Mouse (Mus musculus) c-Kit-positive CD71-positive TER-119-negative erythroid progenitor cells, embryonic 14.5 days (primary cell): ENCODE data around the gene Mettl23.
"Not testable (repeated sequence)": the region's sequence is repeated elsewhere in the genome, so short reads cannot be mapped to it uniquely, and the experiment has no call there.

ENCODE experiments used
- DNase-seq: peaks from one replicate; pipeline ENCODE4 v3.0.0-alpha.2; 2013; ENCODE audit warnings: low read depth

The Mettl23 gene

GRCm38 (mm10) chr11:116819932-116820593 lies 23.0 kb upstream of the Mettl23 start:
- no peak for DNase-seq

GRCm38 (mm10) chr11:116821057-116821940 lies 21.8 kb upstream of the Mettl23 start:
- no peak for DNase-seq

DNA sequence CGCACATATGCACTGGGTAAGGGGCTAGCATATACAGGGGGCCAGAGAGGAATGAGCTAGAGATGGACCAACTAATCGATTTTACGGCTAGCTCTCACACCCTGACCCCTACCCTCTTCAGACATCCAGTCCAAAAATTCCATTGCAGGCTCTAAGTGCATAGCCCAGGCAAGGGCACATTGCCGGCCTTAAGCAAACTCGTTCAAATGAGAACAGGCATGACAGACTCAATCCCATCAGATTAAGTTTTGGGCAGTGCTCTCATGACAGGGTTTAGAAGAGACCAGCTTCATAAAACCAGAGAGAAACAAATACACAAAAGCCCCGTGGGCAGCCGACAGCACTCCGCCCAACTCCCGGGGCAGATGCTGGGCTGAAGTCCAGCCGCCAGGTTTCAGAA lies 20.9 kb upstream of the Mettl23 start:
- no peak for DNase-seq

DNA sequence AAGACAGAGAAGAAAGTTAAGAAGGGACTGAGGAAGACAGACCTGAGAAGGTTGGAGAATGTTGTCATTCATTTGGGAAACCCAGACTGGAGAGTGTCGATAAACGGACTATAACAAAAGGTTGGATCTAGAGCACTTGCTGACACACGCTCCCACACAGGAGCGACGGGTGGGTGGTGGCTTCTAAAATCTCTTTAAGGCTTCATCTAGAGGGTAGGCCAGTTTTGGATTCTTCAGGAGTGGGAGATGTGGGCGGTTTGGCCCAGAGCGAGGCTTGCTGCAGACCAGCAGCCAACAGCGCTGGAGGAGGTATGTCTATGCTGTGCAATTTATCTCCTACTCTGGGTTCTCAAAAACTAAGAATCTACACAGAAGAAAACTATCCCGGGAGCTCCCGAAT lies 20.5 kb upstream of the Mettl23 start:
- DNase-seq = no peak

GRCm38 (mm10) chr11:116823255-116823654 lies 19.8 kb upstream of the Mettl23 start:
- DNase-seq = no peak

- DNase-seq = not testable (repeated sequence)
Observed at GRCm38 (mm10) chr11:116823885-116824284, 19.2 kb upstream of the Mettl23 start.

GRCm38 (mm10) chr11:116825230-116825629 lies 17.8 kb upstream of the Mettl23 start:
- no peak for DNase-seq

DNA sequence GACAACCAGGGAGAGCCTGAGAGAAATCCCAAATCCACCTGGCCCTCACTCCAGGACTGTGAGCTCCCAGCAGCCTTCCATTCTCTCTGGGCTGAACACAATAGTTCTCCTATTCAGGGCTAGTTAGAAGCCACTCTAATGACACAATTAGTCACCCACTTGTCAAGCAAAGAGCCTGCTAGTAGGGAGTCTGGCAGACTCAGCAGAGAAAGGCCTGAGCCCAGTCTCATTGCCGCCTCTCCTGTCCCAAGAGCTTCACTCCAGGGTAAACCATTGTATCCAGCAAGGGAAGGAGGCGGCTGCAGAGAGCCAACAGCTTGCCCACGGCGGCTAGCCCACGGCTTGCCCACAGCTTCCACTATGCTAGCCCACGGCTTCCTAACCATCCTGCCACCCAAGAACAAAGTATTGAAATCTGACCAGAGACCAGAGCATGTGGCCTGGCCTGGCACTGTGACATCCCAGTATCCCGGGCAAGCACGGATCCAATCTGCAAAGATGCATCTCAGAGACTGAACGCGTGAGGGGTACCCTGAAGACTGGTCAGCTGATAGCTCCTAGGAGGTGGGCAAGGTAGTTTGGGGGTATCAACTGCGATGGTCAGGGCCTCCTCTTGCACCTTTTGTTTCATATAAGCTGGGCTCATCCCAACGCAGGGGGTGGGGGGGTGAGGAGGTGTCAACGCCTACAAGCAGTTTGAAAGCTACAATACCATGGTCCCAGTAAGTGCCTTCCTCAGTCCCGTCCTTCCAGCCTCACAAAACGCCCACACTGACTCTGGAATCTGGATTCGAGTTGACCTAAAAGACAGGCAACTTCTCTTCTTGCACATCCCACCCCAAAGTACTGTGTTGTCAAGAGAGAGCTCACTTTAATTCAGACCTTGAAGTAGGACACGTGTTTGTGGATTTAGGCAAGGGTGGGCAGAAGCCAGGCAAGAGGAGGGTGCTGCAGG lies 16.3 kb upstream of the Mettl23 start:
- no peak for DNase-seq

GRCm38 (mm10) chr11:116827534-116828165 lies 15.4 kb upstream of the Mettl23 start, which contains the start of gene Mxra7:
Mxra7 (minus strand) TSS chr11:116828046.
- DNase-seq = no peak

DNA sequence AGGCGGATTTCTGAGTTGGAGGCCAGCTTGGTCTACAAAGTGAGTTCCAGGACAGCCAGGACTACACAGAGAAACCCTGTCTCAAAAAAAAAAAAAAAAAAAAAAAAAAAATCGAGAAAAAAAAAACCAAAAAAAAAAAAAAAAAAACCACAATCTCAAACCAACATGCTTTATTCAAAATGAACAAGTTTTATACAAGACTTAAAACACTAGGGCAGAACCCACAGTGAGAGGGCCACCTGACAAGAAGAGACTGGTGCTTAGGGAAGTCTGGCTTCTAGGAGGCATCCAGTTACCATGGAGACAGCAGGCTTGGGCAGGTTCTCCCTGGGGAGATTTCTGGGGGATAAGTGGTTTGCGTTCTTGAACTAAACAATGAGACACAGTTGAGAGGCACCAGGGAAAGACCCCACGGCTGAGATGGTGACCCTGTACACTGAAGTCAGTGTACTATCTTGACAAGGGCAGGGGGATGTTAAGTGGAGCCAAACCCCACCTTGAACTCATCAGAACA lies 10.8 kb upstream of the Mettl23 start:
- no peak for DNase-seq

- DNase-seq = no peak
Observed at GRCm38 (mm10) chr11:116834954-116835353, 8.1 kb upstream of the Mettl23 start.

GRCm38 (mm10) chr11:116836283-116836682 lies 6.8 kb upstream of the Mettl23 start:
- no peak for DNase-seq

GRCm38 (mm10) chr11:116837441-116837840 lies 5.6 kb upstream of the Mettl23 start:
- no peak for DNase-seq

DNA sequence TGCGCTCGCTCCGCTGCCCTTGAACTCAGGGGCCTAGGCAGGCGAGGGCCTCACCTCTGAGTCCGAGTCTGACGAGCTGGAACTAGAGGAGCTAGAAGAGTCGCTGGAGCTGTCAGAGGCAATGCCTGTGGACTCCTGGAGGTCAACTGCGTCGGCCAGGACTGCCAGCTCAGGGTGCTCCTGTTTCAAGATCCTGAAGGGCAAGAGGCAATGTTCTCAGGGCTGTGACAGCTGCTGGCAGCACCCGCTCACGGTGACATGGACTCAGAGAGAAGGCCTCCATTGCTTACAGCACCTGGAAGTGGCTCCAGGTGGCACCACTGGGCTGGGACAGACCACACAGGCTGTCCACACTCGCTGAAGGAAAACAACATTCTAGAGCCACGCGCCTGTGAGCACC lies 4.1 kb upstream of the Mettl23 start:
- no peak for DNase-seq

DNA sequence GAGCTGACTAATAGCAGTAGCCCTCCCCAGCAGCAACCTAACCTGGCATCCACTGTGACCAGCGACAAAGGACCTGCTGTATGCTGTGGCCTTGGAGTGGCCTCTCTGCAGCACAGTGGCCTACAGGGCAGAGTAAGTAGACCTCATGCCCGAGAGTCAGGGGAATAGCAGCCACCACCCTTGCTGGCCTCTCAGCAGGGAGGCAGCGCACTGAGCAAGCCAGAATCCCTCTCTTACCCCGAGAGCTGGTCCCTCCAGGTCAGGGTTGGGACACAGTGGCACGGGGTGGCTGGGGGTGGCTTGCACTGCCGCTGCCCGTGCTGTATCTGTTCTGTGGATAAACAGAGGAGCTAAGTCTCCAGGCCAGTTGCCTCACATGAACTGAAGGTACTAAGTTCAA lies 3.5 kb upstream of the Mettl23 start:
- DNase-seq = no peak

- no peak for DNase-seq
Observed at GRCm38 (mm10) chr11:116840748-116841147, 2.3 kb upstream of the Mettl23 start.

- no peak for DNase-seq
Observed at GRCm38 (mm10) chr11:116842531-116843260, 382 bp upstream of the Mettl23 start.

DNA sequence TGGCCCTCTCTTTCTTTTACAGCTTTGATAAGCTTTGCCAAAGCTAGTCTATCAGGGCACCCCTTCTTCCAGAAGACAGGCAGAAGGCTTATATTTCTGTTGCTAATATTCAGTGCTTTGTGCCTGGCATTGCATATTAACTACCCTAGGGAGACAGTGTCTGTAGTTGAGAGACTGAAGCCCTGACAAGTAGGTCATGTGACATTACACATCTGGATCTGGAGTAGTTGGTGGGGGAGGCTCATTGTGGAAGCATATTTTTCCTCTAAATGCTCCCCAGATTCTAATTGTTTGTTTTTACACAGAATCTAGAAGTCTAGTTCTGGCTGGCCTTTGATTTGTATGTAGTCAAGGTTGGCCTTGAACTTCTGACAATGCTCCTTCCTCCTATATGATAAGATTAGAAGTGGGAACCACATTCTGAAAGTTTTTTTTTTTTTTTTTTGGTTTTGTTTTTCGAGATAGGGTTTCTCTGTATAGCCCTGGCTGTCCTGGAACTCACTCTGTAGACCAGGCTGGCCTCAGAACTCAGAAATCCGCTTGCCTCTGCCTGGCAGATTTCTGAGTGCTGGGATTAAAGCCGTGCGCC lies 3.6 kb downstream of the Mettl23 start:
- DNase-seq = no peak

DNA sequence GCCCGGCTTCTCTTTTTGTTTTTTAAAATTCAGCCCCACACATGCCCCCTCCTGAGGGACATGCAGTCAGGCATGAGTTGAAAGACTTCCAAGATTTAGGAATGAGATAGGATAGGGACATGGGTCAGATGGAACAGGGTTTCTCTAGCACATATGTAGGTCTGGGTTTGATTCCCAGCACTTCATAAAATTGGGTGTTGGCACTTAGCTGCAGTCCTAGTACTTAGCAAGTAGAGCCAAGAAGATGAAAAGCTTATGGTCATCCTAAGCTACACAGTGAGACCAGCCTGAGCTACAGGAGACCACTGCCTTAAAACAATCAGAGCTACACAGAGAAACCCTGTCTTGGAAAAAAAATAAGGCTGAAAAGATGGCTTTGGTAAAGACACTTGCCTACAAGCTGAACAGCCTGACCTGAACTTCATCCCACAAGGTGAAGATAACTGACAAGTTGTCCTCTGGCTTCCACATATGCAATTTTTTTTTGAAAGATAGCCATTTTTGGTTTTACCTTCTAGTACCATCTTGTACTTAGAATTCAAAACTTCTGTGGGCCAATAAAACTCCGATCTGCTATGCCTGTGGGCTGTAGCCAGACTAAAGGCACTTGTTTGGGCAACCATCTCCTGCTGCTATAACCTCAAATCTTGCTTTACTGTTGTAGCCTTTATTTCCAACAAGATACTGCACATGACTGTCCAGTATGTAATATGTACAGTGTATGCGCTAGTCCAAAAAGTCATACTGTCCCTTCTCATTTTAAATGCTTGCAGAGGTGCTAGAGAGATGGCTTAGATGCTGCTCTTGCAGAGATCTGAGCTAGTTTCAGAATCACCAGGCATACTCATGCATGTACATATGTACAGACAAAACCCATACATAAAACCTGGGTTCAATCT lies 4.4 kb downstream of the Mettl23 start:
- no peak for DNase-seq
